Mouse (Mus musculus) thymus, postnatal 0 days (tissue): ENCODE data around the gene Rpgr. TPM values are rescaled to one million over a fixed set of nuclear protein-coding genes. Genes with fewer than 3 reads are reported as not detected.

Source experiments
- DNase-seq: peaks from one replicate; pipeline ENCODE4 v3.0.0-alpha.2; 2015; ENCODE audit warnings: low spot score
- polyA plus RNA-seq: library from polyadenylated mRNA; unstranded; fragments of >200 nt; fragmentation: Nextera tagmentation; extraction: Ambion mirVana; gene quantifications from 2 replicates; pipeline ENCODE4 v1.2.1, GENCODE M21; 2015

Rpgr gene
- polyA plus RNA-seq, 1 experiment from 2014 or later, result 13.5 TPM

- no peak for DNase-seq
Observed at GRCm38 (mm10) chrX:10073966-10074365, 142.8 kb downstream of the Rpgr start.

GRCm38 (mm10) chrX:10071529-10071928 lies 145.2 kb downstream of the Rpgr start:
- no peak for DNase-seq

GRCm38 (mm10) chrX:10070689-10071088 lies 146.0 kb downstream of the Rpgr start:
- DNase-seq, result no peak

- no peak for DNase-seq
Observed at GRCm38 (mm10) chrX:10069405-10069804, 147.3 kb downstream of the Rpgr start.

DNA sequence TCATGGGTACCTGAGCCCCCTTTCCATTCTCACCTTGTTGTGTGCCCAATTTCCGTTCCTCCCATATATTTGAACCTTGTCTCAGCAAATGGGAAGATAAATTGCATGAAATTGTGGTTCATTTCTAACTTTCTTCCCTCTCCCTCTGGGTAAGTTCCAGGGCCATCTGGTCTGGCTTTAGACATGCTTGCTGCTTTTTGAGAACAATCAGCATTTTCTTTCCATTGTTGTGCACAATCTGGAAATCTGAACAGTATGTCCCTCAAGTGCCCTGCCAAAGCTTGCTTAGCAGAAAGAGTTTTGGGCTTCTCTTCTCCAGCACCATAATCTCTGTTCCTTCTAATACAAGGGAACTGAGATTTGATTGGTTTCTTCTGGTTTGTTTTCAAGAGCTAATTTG lies 152.9 kb downstream of the Rpgr start:
- no peak for DNase-seq

- DNase-seq, result no peak
Observed at GRCm38 (mm10) chrX:10063361-10063760, 153.4 kb downstream of the Rpgr start.

DNA sequence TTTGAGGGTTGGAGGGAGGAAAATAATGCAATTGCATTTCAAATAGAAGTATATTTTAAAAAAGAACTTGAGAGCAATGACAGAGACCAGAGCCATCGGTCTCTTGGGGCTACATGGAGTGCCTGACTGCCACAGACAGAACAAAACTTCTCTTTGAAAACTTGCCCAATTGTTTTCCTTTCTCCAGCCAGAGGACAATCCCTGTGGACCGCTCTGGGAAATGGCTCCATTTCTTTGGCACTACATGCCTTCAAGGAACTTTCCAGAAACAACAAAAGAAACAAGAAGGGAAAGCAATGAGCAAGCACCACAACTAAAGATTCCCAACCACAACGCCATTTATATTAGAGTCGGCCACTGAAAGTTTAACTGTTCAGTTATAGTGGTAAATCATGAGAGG lies 154.5 kb downstream of the Rpgr start:
- DNase-seq, result no peak

- DNase-seq, result no peak
Observed at GRCm38 (mm10) chrX:10034666-10035065, 182.1 kb downstream of the Rpgr start.

Other genes starting within 250 kb of the Rpgr start
- 5.6 and 5.7 TPM in 2 replicates for gene Srpx, start 99.2 kb downstream of the Rpgr start, polyA plus RNA-seq
- gene Otc, start 35.4 kb upstream of the Rpgr start, polyA plus RNA-seq, result not detected in 2 replicates